Mouse (Mus musculus) midbrain, embryonic 15.5 days (tissue): ENCODE measurements around the gene Cnnm1. TPM values are rescaled to one million over a fixed set of nuclear protein-coding genes. Genes with fewer than 3 reads are reported as not detected.

Experiments used
- ATAC-seq: fragments of 200-750 bp; cut with Nextera tagmentation; replicated peaks from 2 replicates; pipeline ENCODE4 v1.8.0; 2017; ENCODE audit warnings: moderate TSS enrichment
- H3K27ac ChIP-seq: fragments of 300-500 bp; sonication (generic); 2 replicates; pipeline ENCODE4 v1.5.1; 2015; ENCODE audit warnings: mild to moderate bottlenecking, inconsistent platforms
- H3K27me3 ChIP-seq: fragments of 300-500 bp; sonication (generic); replicated peaks from 2 replicates; pipeline ENCODE4 v1.6.1; 2015; ENCODE audit warnings: inconsistent platforms
- H3K36me3 ChIP-seq: fragments of 300-500 bp; sonication (generic); replicated peaks from 2 replicates; pipeline ENCODE4 v1.6.1; 2015; ENCODE audit warnings: inconsistent platforms
- H3K4me1 ChIP-seq: fragments of 300-500 bp; sonication (generic); 2 replicates; pipeline ENCODE4 v1.6.1; 2015; ENCODE audit warnings: inconsistent platforms
- H3K4me2 ChIP-seq: fragments of 300-500 bp; sonication (generic); 2 replicates; pipeline ENCODE4 v1.6.1; 2015; ENCODE audit warnings: inconsistent platforms, mild to moderate bottlenecking, moderate library complexity
- H3K4me3 ChIP-seq: fragments of 300-500 bp; sonication (generic); 2 replicates; pipeline ENCODE4 v1.5.1; 2015; ENCODE audit warnings: mild to moderate bottlenecking, inconsistent platforms
- H3K9ac ChIP-seq: fragments of 300-500 bp; sonication (generic); 2 replicates; pipeline ENCODE4 v1.6.1; 2015; ENCODE audit warnings: mild to moderate bottlenecking, inconsistent platforms
- H3K9me3 ChIP-seq: fragments of 300-500 bp; sonication (generic); 2 replicates; pipeline ENCODE4 v1.6.1; 2016; ENCODE audit warnings: inconsistent platforms
- WGBS: fragments of 180-500 bp; shearing (Covaris S2); methylation state at CpG from one replicate; pipeline ENCODE4 v1.1.7; 2015; ENCODE audit warnings: mixed read lengths; 5-methylcytosine and 5-hydroxymethylcytosine counted together
- polyA plus RNA-seq: library from polyadenylated mRNA; unstranded; fragments of >200 nt; fragmentation: Nextera tagmentation; extraction: Ambion mirVana; gene quantifications from 2 replicates; pipeline ENCODE4 v1.2.1, GENCODE M21; 2015

The Cnnm1 gene
- polyA plus RNA-seq, 1 experiment from 2014 or later = 3.3 TPM

DNA sequence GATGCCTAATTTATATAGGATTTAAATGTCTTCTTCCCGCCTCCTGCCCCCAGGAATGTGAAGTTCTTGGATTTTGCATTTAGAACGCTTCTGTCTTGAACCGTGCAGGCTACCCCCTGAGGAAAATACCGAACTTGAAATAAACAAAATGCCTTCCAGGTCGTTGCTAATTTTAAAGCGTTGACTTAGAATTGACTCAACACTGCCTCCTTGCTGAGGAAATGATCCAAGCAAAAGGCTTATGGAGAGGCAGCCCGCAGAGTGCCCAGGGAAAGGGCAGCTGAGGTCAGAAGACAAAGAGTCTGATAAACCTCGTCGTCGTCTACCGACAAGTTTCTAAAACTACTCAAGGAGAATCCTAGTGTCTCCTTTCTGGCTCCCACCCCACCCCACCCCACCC, 86.9 kb downstream of the Cnnm1 start:
- H3K27ac ChIP-seq = no peak overlapping the region
- 12% methylated on average over 11 of the region's 11 CpGs for WGBS
- H3K36me3 ChIP-seq = no peaks in the 10 kb centered on the region

DNA sequence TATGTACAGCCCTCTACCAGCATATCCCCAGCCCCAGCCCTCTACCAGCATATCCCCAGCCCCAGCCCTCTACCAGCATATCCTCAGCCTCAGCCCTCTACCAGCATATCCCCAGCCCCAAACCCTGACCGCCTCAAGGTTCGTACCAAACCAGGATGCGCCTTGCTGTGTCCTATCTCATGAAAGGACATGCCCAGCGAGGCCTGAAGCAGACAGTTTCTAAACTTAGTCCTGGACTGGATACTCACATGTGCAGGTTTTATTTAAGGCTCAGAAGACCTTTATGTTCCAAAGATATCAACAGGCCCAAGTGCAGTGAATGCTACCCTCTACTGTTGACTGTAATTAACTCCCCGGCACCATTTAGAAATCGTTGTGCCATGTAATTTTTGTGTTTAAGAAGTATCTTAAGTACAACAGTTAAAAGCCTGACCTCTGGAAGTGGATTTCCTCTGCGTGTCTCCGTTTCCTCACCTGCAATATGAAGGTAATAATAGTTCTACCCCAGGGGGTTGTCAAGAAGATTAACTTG, 87.9 kb downstream of the Cnnm1 start:
- 77% methylated on average over 8 of the region's 8 CpGs for WGBS
- Histone ChIP-seq H3K9me3 (no peaks in the 10 kb centered on the region), H3K9ac (no peak overlapping the region), H3K4me3 (no peak overlapping the region), H3K27me3 (no peaks in the 10 kb centered on the region), H3K36me3 (no peaks in the 10 kb centered on the region), H3K27ac (no peak overlapping the region), H3K4me2 (no peak overlapping the region), H3K4me1 (peaks cover 23% of the 10 kb centered on the region)
- ATAC-seq = no peak

More for the DNA sequence above, 86.9 kb downstream of the Cnnm1 start:
- Histone ChIP-seq H3K4me1 (peaks cover 33% of the 10 kb centered on the region), H3K4me3 (no peak overlapping the region), H3K4me2 (no peak overlapping the region), H3K27me3 (no peaks in the 10 kb centered on the region), H3K9me3 (no peaks in the 10 kb centered on the region), H3K9ac (no peak overlapping the region)
- no peak for ATAC-seq

DNA sequence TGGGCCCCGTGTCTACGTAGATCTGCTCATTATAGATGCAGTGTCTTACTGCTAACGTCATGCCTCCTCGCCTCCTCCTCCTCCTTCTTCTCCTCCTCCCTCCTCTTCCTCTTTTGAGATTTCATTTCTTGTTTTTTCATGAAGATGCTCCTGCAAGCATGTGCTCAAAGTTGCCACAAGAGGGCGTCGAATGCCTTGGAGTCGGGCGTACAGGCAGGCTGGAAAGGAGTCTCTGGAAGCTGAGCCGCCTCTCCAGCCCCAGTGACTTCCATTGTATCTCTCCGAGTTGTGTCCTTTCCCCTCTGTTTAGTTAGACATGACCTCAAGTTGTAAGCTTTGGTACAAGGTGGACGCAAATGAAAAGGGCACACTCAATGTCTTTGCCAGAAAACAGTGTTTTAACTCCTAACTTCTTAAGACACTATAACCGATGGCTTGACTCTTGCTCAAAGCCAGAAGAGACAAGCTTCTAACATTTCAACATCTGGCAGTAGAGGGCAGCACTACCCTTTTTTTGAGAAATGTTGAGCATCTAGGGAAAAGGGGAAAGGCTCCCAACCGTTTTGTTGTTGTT, 90.0 kb downstream of the Cnnm1 start:
- Histone ChIP-seq H3K9me3 (no peaks in the 10 kb centered on the region), H3K4me3 (peak overlapping the region; percentile 21; the same call in 1 of the 2 replicates), H3K36me3 (no peaks in the 10 kb centered on the region), H3K27me3 (no peaks in the 10 kb centered on the region), H3K4me1 (peaks cover 9% of the 10 kb centered on the region), H3K9ac (no peak overlapping the region; the same call in 1 of the 2 replicates), H3K27ac (0 out of 2 replicates have a peak overlapping the region, but pooled peaks have one; percentile 45), H3K4me2 (peak overlapping the region; percentile 52)
- ATAC-seq = peak; percentile 80; the same call in 1 of the 2 replicates
- WGBS = under 1% methylated on average over 13 of the region's 13 CpGs

DNA sequence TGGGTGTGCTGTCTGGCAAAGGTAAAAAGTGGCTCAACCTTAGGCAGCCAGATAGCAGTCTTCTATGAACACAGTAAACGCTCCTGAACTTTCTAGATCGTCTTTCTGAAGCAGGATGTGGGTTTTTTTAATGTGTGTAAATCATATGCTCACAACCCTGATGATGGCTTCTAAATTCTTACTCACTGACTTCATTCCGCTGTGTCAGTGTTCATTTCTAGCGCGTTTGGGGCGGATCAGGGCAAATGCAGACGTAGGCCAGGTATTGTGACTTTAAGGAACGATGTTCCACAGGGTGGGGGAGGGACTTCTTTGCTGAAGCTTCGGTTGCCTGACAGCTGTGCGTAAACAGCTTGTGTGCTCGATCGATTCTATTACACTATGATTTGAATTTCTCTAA, 90.7 kb downstream of the Cnnm1 start:
- no peak for ATAC-seq
- Histone ChIP-seq H3K27ac (no peak overlapping the region), H3K4me2 (no peak overlapping the region), H3K9ac (no peak overlapping the region), H3K4me1 (peaks cover 7% of the 10 kb centered on the region; the same call in 1 of the 2 replicates), H3K9me3 (no peaks in the 10 kb centered on the region), H3K27me3 (no peaks in the 10 kb centered on the region), H3K4me3 (no peak overlapping the region), H3K36me3 (no peaks in the 10 kb centered on the region)
- WGBS = 37% methylated on average over 12 of the region's 12 CpGs

DNA sequence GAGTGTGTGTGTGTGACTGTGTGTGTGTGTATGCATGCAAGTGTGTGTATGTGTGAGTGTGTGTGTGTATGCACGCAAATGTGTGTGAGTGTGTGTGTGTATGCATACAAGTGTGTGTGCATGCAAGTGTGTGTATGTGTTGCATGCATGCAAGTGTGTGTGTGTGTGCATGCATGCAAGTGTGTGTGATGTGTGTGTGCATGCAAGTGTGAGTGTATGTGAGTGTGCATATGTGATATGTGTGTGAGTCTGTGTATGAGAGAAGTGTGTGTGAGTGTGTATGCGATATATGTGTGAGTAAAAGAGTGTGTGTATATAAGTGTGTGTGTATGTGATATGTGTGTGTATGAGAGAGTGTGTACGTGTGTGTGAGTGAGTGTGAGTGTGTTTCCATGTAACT, 95.1 kb downstream of the Cnnm1 start:
- ATAC-seq = no peak
- 92% methylated on average over 3 of the region's 3 CpGs for WGBS
- Histone ChIP-seq H3K4me2 (no peak overlapping the region), H3K4me3 (no peak overlapping the region), H3K4me1 (peaks cover under 1% of the 10 kb centered on the region; the same call in 1 of the 2 replicates), H3K9me3 (no peaks in the 10 kb centered on the region), H3K36me3 (no peaks in the 10 kb centered on the region), H3K9ac (no peak overlapping the region), H3K27me3 (0 out of 2 replicates have a peak, but pooled peaks cover under 1% of the 10 kb centered on the region), H3K27ac (no peak overlapping the region)

DNA sequence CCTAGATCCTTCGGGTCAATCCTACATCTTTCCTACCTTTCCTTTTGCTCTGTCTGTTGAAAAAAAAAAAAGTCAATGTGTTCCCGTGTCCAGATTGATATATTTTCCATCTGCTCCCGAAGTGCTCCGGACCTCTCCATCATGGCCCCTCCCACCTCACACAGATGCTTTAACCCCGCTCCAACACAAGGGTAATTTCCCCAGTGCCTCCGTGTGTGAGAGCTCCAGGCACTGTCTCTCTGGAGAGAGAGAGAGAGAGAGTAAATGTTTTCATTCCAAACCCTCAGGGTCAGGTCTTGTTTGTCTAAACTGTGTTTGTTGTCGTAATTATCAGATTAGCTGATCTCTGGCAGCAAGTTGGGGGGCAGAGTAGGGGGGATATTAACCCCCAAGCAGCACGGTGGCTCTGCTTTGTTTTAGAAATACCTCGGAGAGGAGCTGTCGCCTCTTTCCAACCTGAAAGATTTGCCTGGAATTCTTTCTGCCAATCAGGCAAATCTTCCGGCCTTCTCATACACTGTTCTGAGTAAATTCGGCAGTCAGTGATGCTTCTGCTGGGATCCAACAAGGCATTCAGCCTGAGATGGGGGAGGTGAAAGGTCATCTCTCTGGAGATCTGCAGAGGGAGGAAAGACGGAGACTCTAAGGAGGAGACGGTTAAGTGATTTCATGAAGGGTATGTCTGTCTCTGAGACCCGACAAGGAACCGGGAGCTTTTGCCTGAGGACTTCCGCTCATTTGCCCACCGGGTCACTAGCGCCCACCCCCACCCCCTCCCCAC, 106.3 kb downstream of the Cnnm1 start:
- no peak for ATAC-seq
- Histone ChIP-seq H3K4me1 (peaks cover 11% of the 10 kb centered on the region), H3K27me3 (0 out of 2 replicates have a peak, but pooled peaks cover 4% of the 10 kb centered on the region), H3K36me3 (no peaks in the 10 kb centered on the region), H3K9me3 (no peaks in the 10 kb centered on the region), H3K27ac (no peak overlapping the region), H3K9ac (no peak overlapping the region), H3K4me2 (peak overlapping the region; percentile 34), H3K4me3 (no peak overlapping the region)
- WGBS = 6% methylated on average over 19 of the region's 19 CpGs

Other genes with a start within 250 kb of the Cnnm1 start
- 0.08 and 0.18 TPM in 2 replicates for gene Hpse2, start 52.1 kb upstream of the Cnnm1 start, polyA plus RNA-seq
- 94.6 and 97.8 TPM in 2 replicates for gene Got1, start 84.2 kb downstream of the Cnnm1 start, polyA plus RNA-seq
- gene Nkx2-3, start 171.9 kb downstream of the Cnnm1 start, polyA plus RNA-seq = 0.40 and 0.98 TPM in 2 replicates
- 14.4 and 16.7 TPM in 2 replicates for gene Slc25a28, start 234.4 kb downstream of the Cnnm1 start, polyA plus RNA-seq
- 7.8 and 10.4 TPM in 2 replicates for gene Entpd7, start 249.2 kb downstream of the Cnnm1 start, polyA plus RNA-seq